Mouse (Mus musculus) left cerebral cortex, postnatal 4 days (tissue): ENCODE data around the gene Crtap. TPM values are rescaled to one million over a fixed set of nuclear protein-coding genes. Genes with fewer than 3 reads are reported as not detected.
"Not testable (repeated sequence)": the region's sequence is repeated elsewhere in the genome, so short reads cannot be mapped to it uniquely, and the experiment has no call there.

ENCODE experiments used
- DNase-seq: peaks from one replicate; pipeline ENCODE4 v3.0.0-alpha.2; 2022
- intact Hi-C: fragments of 180-260 bp; cut with DNase I; formaldehyde crosslinking; loops from one replicate; pipeline ENCODE4 v1.15.1; 2025
- total RNA-seq, 2 experiments: library from RNA; stranded (reverse); gene quantifications; 2 replicates each; pipeline ENCODE4 v1.2.3; 2021

Gene Crtap
- total RNA-seq, 2 experiments from 2014 or later = 13.6 to 18.3 TPM

- intact Hi-C loops = no loop called here
- DNase-seq = peak; percentile 85
Observed at GRCm38 (mm10) chr9:114367783-114368470, 22.5 kb downstream of the Crtap start.

- intact Hi-C loops = loop anchor here (10.0 kb wide), 1 partner anchor 45 kb away; no protein-coding TSS in a partner anchor
- DNase-seq = not testable (repeated sequence)
Observed at GRCm38 (mm10) chr9:114329855-114330254, 60.6 kb downstream of the Crtap start, which contains the start of gene Bcl2a1c. Gene Bcl2a1c (plus strand): TSS chr9:114330135.

- intact Hi-C loops = loop anchor here (10.0 kb wide), 1 partner anchor 46 kb away; no protein-coding TSS in a partner anchor
- DNase-seq = not testable (repeated sequence)
Observed at GRCm38 (mm10) chr9:114328332-114328731, 62.1 kb downstream of the Crtap start.

- intact Hi-C loops = loop anchor here (10.0 kb wide), 1 partner anchor 49 kb away; no protein-coding TSS in a partner anchor
- DNase-seq = no peak
Observed at GRCm38 (mm10) chr9:114326011-114326748, 64.3 kb downstream of the Crtap start.

Other genes with a start within 250 kb of the Crtap start
- not detected for gene Bcl2a1c, start 60.5 kb downstream of the Crtap start, total RNA-seq
- 10 to 100 TPM; 26.7 to 30.3 TPM for gene Glb1, start 10.4 kb upstream of the Crtap start, total RNA-seq
- gene Tmppe, start 10.4 kb upstream of the Crtap start, total RNA-seq = 10 to 100 TPM; 11.1 to 11.4 TPM
- not detected for gene Ccr4, start 114.2 kb upstream of the Crtap start, total RNA-seq
- not detected for gene C130032M10Rik, start 125.0 kb upstream of the Crtap start, total RNA-seq
- under 1 TPM; 0.06 to 0.14 TPM for gene Trim71, start 173.7 kb upstream of the Crtap start, total RNA-seq
- 10 to 100 TPM; 48.4 to 53.1 TPM for gene Cnot10, start 249.5 kb upstream of the Crtap start, total RNA-seq